Mouse (Mus musculus) thymus, adult 2 months (tissue): ENCODE measurements around the gene Pfkm.

Source experiments
- CTCF ChIP-seq: fragments of 200-500 bp; IDR thresholded peaks from 2 replicates; pipeline ENCODE4 v1.5.1; 2012; ENCODE audit warnings: mild to moderate bottlenecking, control low read depth, low read length, moderate library complexity, borderline replicate concordance; ENCODE audit not compliant: control insufficient read depth, poor library complexity, insufficient read depth; ENCODE audit errors: extremely low read depth
- POLR2A ChIP-seq: fragments of 200-500 bp; IDR thresholded peaks from 2 replicates; pipeline ENCODE4 v1.6.1; 2012; ENCODE audit warnings: mild to moderate bottlenecking, low read length, control low read depth, moderate library complexity; ENCODE audit not compliant: control insufficient read depth, poor library complexity, insufficient read depth; ENCODE audit errors: extremely low read depth

DNA sequence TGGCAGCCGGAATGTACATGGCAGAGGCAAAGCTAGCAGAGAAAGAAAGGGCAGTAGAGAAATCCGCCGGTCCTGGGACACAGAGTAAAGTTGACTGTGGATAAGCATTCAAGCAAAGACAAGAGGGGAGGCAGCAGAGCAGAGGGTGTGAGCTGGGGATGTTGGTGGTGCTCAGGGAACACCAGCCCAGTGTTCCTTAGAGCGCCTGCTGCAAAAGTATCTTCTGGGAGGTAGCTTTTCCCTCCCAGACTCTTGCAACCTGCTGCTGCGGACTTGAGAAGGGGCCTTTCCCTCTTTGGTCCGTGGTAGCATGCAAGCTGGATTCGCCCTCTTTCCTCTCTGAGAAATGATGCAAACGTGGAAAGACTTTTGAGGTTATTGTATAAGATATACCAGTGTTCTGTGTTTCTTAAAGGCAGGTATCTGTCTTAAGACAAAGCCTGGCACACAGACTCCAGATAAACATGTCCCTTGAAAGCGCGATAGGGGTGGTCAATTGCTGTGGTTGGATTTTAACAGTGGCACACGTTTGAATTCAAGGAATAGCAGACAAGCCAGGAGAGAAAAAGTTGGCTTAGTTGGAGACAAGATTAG, 15.4 kb downstream of the Pfkm start:
- TF ChIP-seq CTCF: no peak
- TF ChIP-seq POLR2A: no peak
